Mouse (Mus musculus) Patski (cell line): ENCODE measurements around the gene Zfp523. TPM values are rescaled to one million over a fixed set of nuclear protein-coding genes. Genes with fewer than 3 reads are reported as not detected.

Source experiments
- ATAC-seq: fragments of 100-300 bp; one replicate; pipeline ENCODE4 v1.8.0; 2021
- CTCF ChIA-PET: fragments of 350-600 bp; sonication (Branson Sonifier 250); formaldehyde crosslinking; loops from one replicate; lab custom pipeline; 2022; ENCODE audit warnings: inconsistent platforms; lab: Charles Lee
- POLR2A ChIA-PET: fragments of 350-600 bp; sonication (Branson Sonifier 250); formaldehyde crosslinking; loops from one replicate; lab custom pipeline; 2022; ENCODE audit warnings: antibody characterized with exemption, inconsistent platforms; lab: Charles Lee
- DNase-seq: peaks from one replicate; pipeline ENCODE4 v3.0.0-alpha.2; 2011; ENCODE audit warnings: low read depth, low spot score
- H3K27me3 ChIP-seq: fragments of 371-371 bp; one replicate; pipeline ENCODE4 v1.5.1; 2021
- CTCF ChIP-seq: fragments of 100-300 bp; IDR thresholded peaks from one replicate; pipeline ENCODE4 v1.5.1; 2021
- in situ Hi-C: fragments of 300-500 bp; cut with MboI; formaldehyde crosslinking; loops from 3 replicates; pipeline ENCODE4 v1.11.1; 2018; ENCODE audit warnings: low pct_unique_long_range_greater_than_20kb, mixed read lengths
- polyA plus RNA-seq: library from polyadenylated mRNA; unstranded; gene quantifications from one replicate; pipeline ENCODE4 v1.2.3, GENCODE M21; 2021

Gene Zfp523
- polyA plus RNA-seq, 1 experiment from 2014 or later: 65.9 TPM

- no peak for TF ChIP-seq CTCF
- ChIA-PET POLR2A (interaction anchor here (0.7 to 0.8 kb wide), 2 partner anchors 19 to 1747 kb away, joined by 9 to 10 read pairs; no protein-coding TSS in a partner anchor), CTCF (interaction anchor here (0.9 to 1.3 kb wide), 2 partner anchors 23 to 46 kb away, joined by 3 read pairs; partner anchors contain the start of gene Ppard)
- H3K27me3 ChIP-seq: no peaks in the 10 kb centered on the region
- ATAC-seq: no peak
- no peak for DNase-seq
- in situ Hi-C loops: no loop called here
Observed at GRCm38 (mm10) chr17:28254804-28255203, 77.9 kb downstream of the Zfp523 start.

Other genes with a start within 250 kb of the Zfp523 start
- 0.05 TPM for gene Tcp11, start 96.5 kb upstream of the Zfp523 start, polyA plus RNA-seq
- 17.9 TPM for gene Scube3, start 35.0 kb upstream of the Zfp523 start, polyA plus RNA-seq
- gene Def6, start 30.6 kb downstream of the Zfp523 start, polyA plus RNA-seq: 1.4 TPM
- gene Ppard, start 55.6 kb downstream of the Zfp523 start, polyA plus RNA-seq: 30.9 TPM
- 44.9 TPM for gene Fance, start 136.4 kb downstream of the Zfp523 start, polyA plus RNA-seq
- gene Rpl10a, start 151.3 kb downstream of the Zfp523 start, polyA plus RNA-seq: 554 TPM
- gene Tead3, start 173.7 kb downstream of the Zfp523 start, polyA plus RNA-seq: 45.2 TPM
- gene Tulp1, start 188.1 kb downstream of the Zfp523 start, polyA plus RNA-seq: not detected